ENCODE assay signal across 8 mouse cellular contexts in genomic region chr19:6950613-6951153, GRCm38 (mm10). TPM values are rescaled to one million over a fixed set of nuclear protein-coding genes. Genes with fewer than 3 reads are reported as not detected.
DNase-seq lines count a peak whose midpoint lies in the region; ATAC-seq and TF ChIP-seq lines count a peak whose summit lies in the region.

No protein-coding gene starts in this region.

- H3K27me3 ChIP-seq in erythroblast, embryonic 14.5 days (ENCODE audit: control insufficient read depth): no peaks in the 10 kb centered on the region
- H3K27me3 ChIP-seq in forebrain, embryonic 15.5 days: no peaks in the 10 kb centered on the region
- H3K27me3 ChIP-seq in hindbrain, postnatal 0 days (ENCODE audit: insufficient read depth, low read length): no peaks in the 10 kb centered on the region
- no peaks in the 10 kb centered on the region for H3K27me3 ChIP-seq in megakaryocyte, embryonic 14.5 days (replicated peaks)
- H3K27me3 ChIP-seq in splenic B cell, adult 2 months (ENCODE audit: control insufficient read depth, insufficient read depth, low read length, poor library complexity, severe bottlenecking): no peaks in the 10 kb centered on the region

- H3K4me1 ChIP-seq in erythroblast, embryonic 14.5 days (ENCODE audit: control insufficient read depth): peaks cover 58% of the 10 kb centered on the region
- peaks cover 10% of the 10 kb centered on the region for H3K4me1 ChIP-seq in brown adipose tissue, adult 24 weeks (ENCODE audit: control insufficient read depth, insufficient read depth, insufficient read length, low read length)
- peaks cover 21% of the 10 kb centered on the region for H3K4me1 ChIP-seq in forebrain, embryonic 15.5 days
- H3K4me1 ChIP-seq in hindbrain, postnatal 0 days (ENCODE audit: insufficient read depth, low read length): peaks cover 14% of the 10 kb centered on the region
- H3K4me1 ChIP-seq in megakaryocyte, embryonic 14.5 days: peaks cover 81% of the 10 kb centered on the region

- under 1% methylated on average over 28 of the region's 28 CpGs for WGBS in forebrain, embryonic 15.5 days
- WGBS in hindbrain, postnatal 0 days: under 1% methylated on average over 28 of the region's 28 CpGs

- peaks cover 30% of the 10 kb centered on the region for H3K36me3 ChIP-seq in erythroblast, embryonic 14.5 days (ENCODE audit: control insufficient read depth)
- peaks cover 3% of the 10 kb centered on the region; the same call in 1 of the 2 replicates for H3K36me3 ChIP-seq in forebrain, embryonic 15.5 days
- 0 out of 2 replicates have a peak, but pooled peaks cover 1% of the 10 kb centered on the region for H3K36me3 ChIP-seq in hindbrain, postnatal 0 days (ENCODE audit: insufficient read depth, low read length)
- H3K36me3 ChIP-seq in megakaryocyte, embryonic 14.5 days (replicated peaks; ENCODE audit: low read length): peaks cover 74% of the 10 kb centered on the region
- no peaks in the 10 kb centered on the region for H3K36me3 ChIP-seq in splenic B cell, adult 2 months (ENCODE audit: control insufficient read depth, insufficient read depth, low read length, poor library complexity, severe bottlenecking)

- H3K9me3 ChIP-seq in erythroblast, embryonic 14.5 days (ENCODE audit: control insufficient read depth, low read length): no peaks in the 10 kb centered on the region
- H3K9me3 ChIP-seq in forebrain, embryonic 15.5 days: no peaks in the 10 kb centered on the region
- no peaks in the 10 kb centered on the region for H3K9me3 ChIP-seq in hindbrain, postnatal 0 days (ENCODE audit: low read length)
- no peaks in the 10 kb centered on the region for H3K9me3 ChIP-seq in megakaryocyte, embryonic 14.5 days

- peak overlapping the region; percentile 74 for H3K9ac ChIP-seq in forebrain, embryonic 15.5 days (replicated peaks)
- H3K9ac ChIP-seq in hindbrain, postnatal 0 days (replicated peaks; ENCODE audit: low read length): peak overlapping the region; percentile 59

- intact Hi-C loops in left cerebral cortex, postnatal 25 days (cut with DNase I): loop anchor here (1.0 kb wide), 3 partner anchors 8 to 27 kb away; partner anchors contain the start of genes Gpr137 and Ppp1r14b

- peak overlapping the region; percentile 94 for H3K4me2 ChIP-seq in forebrain, embryonic 15.5 days (replicated peaks)
- peak overlapping the region; percentile 99 for H3K4me2 ChIP-seq in hindbrain, postnatal 0 days (ENCODE audit: low read depth, low read length)

- ATAC-seq in erythroblast, adult 5-6 weeks (replicated peaks; ENCODE audit: low FRiP score, poor library complexity, severe bottlenecking): no peak
- peak; percentile 57 for ATAC-seq in forebrain, embryonic 15.5 days (replicated peaks)
- peak; percentile 25 for ATAC-seq in hindbrain, postnatal 0 days

- peak; percentile 75 for DNase-seq in hindbrain, postnatal 0 days (ENCODE audit: low spot score)
- DNase-seq in left cerebral cortex, postnatal 25 days (ENCODE audit: low spot score in 2 of 2): peak; percentile 45 to 77
- peak; percentile 30 for DNase-seq in splenic B cell, adult 2 months (ENCODE audit: low read depth, low spot score)

- peak overlapping the region; percentile 72 for H3K4me3 ChIP-seq in erythroblast, embryonic 14.5 days (replicated peaks)
- H3K4me3 ChIP-seq in brown adipose tissue, adult 24 weeks (ENCODE audit: insufficient read depth, low read depth, low read length): peak overlapping the region; percentile 75
- peak overlapping the region; percentile 63 for H3K4me3 ChIP-seq in forebrain, embryonic 15.5 days
- H3K4me3 ChIP-seq in hindbrain, postnatal 0 days (ENCODE audit: low read length): peak overlapping the region; percentile 61
- peak overlapping the region; percentile 95 for H3K4me3 ChIP-seq in megakaryocyte, embryonic 14.5 days (replicated peaks)

- H3K27ac ChIP-seq in brown adipose tissue, adult 24 weeks (replicated peaks; ENCODE audit: low read depth, low read length): peak overlapping the region; percentile 84
- peak overlapping the region; percentile 95 for H3K27ac ChIP-seq in forebrain, embryonic 15.5 days (replicated peaks)
- H3K27ac ChIP-seq in hindbrain, postnatal 0 days: peak overlapping the region; percentile 91

- TF ChIP-seq CTCF in hindbrain, postnatal 0 days (IDR thresholded peaks at IDR 0.05; ENCODE audit: low read depth): no peak

RNA-seq across cellular contexts. Expression of gene Gpr137, which starts 8.4 kb away (rescaled TPM):
- polyA plus RNA-seq in erythroblast, embryonic 14.5 days (2012): 1.5 and 2.0 TPM in 2 replicates
- 3.3 and 5.8 TPM in 2 replicates for total RNA-seq in erythroblast, adult 5-6 weeks (2015; ENCODE audit: low replicate concordance)
- total RNA-seq in erythroblast, adult 5-6 weeks (2017; ENCODE audit: low replicate concordance): 4.2 and 7.2 TPM in 2 replicates
- polyA plus RNA-seq in brown adipose tissue, adult 24 weeks (2012; ENCODE audit: insufficient read depth, insufficient read length, missing spikeins): 31.2 and 45.5 TPM in 2 replicates
- 48.0 and 48.2 TPM in 2 replicates for polyA plus RNA-seq in forebrain, embryonic 15.5 days (2015; fragmentation: Nextera tagmentation; extraction: Ambion mirVana)
- 122 and 129 TPM in 2 replicates for total RNA-seq in hindbrain, postnatal 0 days (2014; rRNA removed)
- 65.6 and 68.7 TPM in 2 replicates for polyA plus RNA-seq in hindbrain, postnatal 0 days (2015; fragmentation: Nextera tagmentation; extraction: Ambion mirVana)
- 100 to 1,000 TPM in 1 of 2 experiments, 10 to 100 TPM in 1; 99.9 to 100 TPM for total RNA-seq in left cerebral cortex, postnatal 25 days (2021)
- 112 and 118 TPM in 2 replicates for polyA plus RNA-seq in megakaryocyte, embryonic 14.5 days (2012; ENCODE audit: insufficient read depth, low replicate concordance)

RNA-seq across cellular contexts. Expression of gene Bad, which starts 9.0 kb away (rescaled TPM):
- 4.3 and 6.1 TPM in 2 replicates for polyA plus RNA-seq in erythroblast, embryonic 14.5 days (2012)
- total RNA-seq in erythroblast, adult 5-6 weeks (2015; ENCODE audit: low replicate concordance): 2.1 and 4.8 TPM in 2 replicates
- 5.0 and 9.5 TPM in 2 replicates for total RNA-seq in erythroblast, adult 5-6 weeks (2017; ENCODE audit: low replicate concordance)
- 47.1 and 49.4 TPM in 2 replicates for polyA plus RNA-seq in brown adipose tissue, adult 24 weeks (2012; ENCODE audit: insufficient read depth, insufficient read length, missing spikeins)
- polyA plus RNA-seq in forebrain, embryonic 15.5 days (2015; fragmentation: Nextera tagmentation; extraction: Ambion mirVana): 83.7 and 83.8 TPM in 2 replicates
- 58.2 and 67.0 TPM in 2 replicates for total RNA-seq in hindbrain, postnatal 0 days (2014; rRNA removed)
- polyA plus RNA-seq in hindbrain, postnatal 0 days (2015; fragmentation: Nextera tagmentation; extraction: Ambion mirVana): 86.6 and 88.0 TPM in 2 replicates
- 10 to 100 TPM; 37.7 to 38.3 TPM for total RNA-seq in left cerebral cortex, postnatal 25 days (2021)
- polyA plus RNA-seq in megakaryocyte, embryonic 14.5 days (2012; ENCODE audit: insufficient read depth, low replicate concordance): 108 and 197 TPM in 2 replicates

RNA-seq across cellular contexts. Expression of gene Kcnk4, which starts 16.4 kb away (rescaled TPM):
- not detected in 2 replicates for polyA plus RNA-seq in erythroblast, embryonic 14.5 days (2012)
- not detected in 2 replicates for total RNA-seq in erythroblast, adult 5-6 weeks (2015; ENCODE audit: low replicate concordance)
- total RNA-seq in erythroblast, adult 5-6 weeks (2017; ENCODE audit: low replicate concordance): not detected in 2 replicates
- polyA plus RNA-seq in brown adipose tissue, adult 24 weeks (2012; ENCODE audit: insufficient read depth, insufficient read length, missing spikeins): 1.6 and 1.8 TPM in 2 replicates
- polyA plus RNA-seq in forebrain, embryonic 15.5 days (2015; fragmentation: Nextera tagmentation; extraction: Ambion mirVana): 1.4 and 1.8 TPM in 2 replicates
- 13.3 and 17.6 TPM in 2 replicates for total RNA-seq in hindbrain, postnatal 0 days (2014; rRNA removed)
- 15.9 and 21.7 TPM in 2 replicates for polyA plus RNA-seq in hindbrain, postnatal 0 days (2015; fragmentation: Nextera tagmentation; extraction: Ambion mirVana)
- total RNA-seq in left cerebral cortex, postnatal 25 days (2021): 10 to 100 TPM; 33.2 to 40.7 TPM
- polyA plus RNA-seq in megakaryocyte, embryonic 14.5 days (2012; ENCODE audit: insufficient read depth, low replicate concordance): 0.08 TPM in 1 of 2 replicates, not detected in the other

RNA-seq across cellular contexts. Expression of gene Ppp1r14b, which starts 24.1 kb away (rescaled TPM):
- 15.6 and 17.4 TPM in 2 replicates for polyA plus RNA-seq in erythroblast, embryonic 14.5 days (2012)
- total RNA-seq in erythroblast, adult 5-6 weeks (2015; ENCODE audit: low replicate concordance): 30.9 and 57.8 TPM in 2 replicates
- total RNA-seq in erythroblast, adult 5-6 weeks (2017; ENCODE audit: low replicate concordance): 17.8 and 41.6 TPM in 2 replicates
- polyA plus RNA-seq in brown adipose tissue, adult 24 weeks (2012; ENCODE audit: insufficient read depth, insufficient read length, missing spikeins): 210 and 250 TPM in 2 replicates
- polyA plus RNA-seq in forebrain, embryonic 15.5 days (2015; fragmentation: Nextera tagmentation; extraction: Ambion mirVana): 263 and 289 TPM in 2 replicates
- total RNA-seq in hindbrain, postnatal 0 days (2014; rRNA removed): 150 and 155 TPM in 2 replicates
- polyA plus RNA-seq in hindbrain, postnatal 0 days (2015; fragmentation: Nextera tagmentation; extraction: Ambion mirVana): 198 and 210 TPM in 2 replicates
- total RNA-seq in left cerebral cortex, postnatal 25 days (2021): 10 to 100 TPM; 49.8 to 57.2 TPM
- 310 and 626 TPM in 2 replicates for polyA plus RNA-seq in megakaryocyte, embryonic 14.5 days (2012; ENCODE audit: insufficient read depth, low replicate concordance)

RNA-seq across cellular contexts. Expression of gene Catsperz, which starts 25.5 kb away (rescaled TPM):
- not detected in 2 replicates for polyA plus RNA-seq in erythroblast, embryonic 14.5 days (2012)
- total RNA-seq in erythroblast, adult 5-6 weeks (2015; ENCODE audit: low replicate concordance): not detected in 2 replicates
- total RNA-seq in erythroblast, adult 5-6 weeks (2017; ENCODE audit: low replicate concordance): not detected in 2 replicates
- polyA plus RNA-seq in brown adipose tissue, adult 24 weeks (2012; ENCODE audit: insufficient read depth, insufficient read length, missing spikeins): not detected in 2 replicates
- 0.85 and 0.96 TPM in 2 replicates for polyA plus RNA-seq in forebrain, embryonic 15.5 days (2015; fragmentation: Nextera tagmentation; extraction: Ambion mirVana)
- 2.0 TPM in 1 of 2 replicates, not detected in the other for total RNA-seq in hindbrain, postnatal 0 days (2014; rRNA removed)
- polyA plus RNA-seq in hindbrain, postnatal 0 days (2015; fragmentation: Nextera tagmentation; extraction: Ambion mirVana): 2.9 and 3.7 TPM in 2 replicates
- total RNA-seq in left cerebral cortex, postnatal 25 days (2021): 10 to 100 TPM; 27.9 to 31.2 TPM
- polyA plus RNA-seq in megakaryocyte, embryonic 14.5 days (2012; ENCODE audit: insufficient read depth, low replicate concordance): 0.83 TPM in 1 of 2 replicates, not detected in the other

Comparison
In these comparisons a context has a peak if more than half of its experiments do, and no peak if none do; other contexts are left out.
1. RNA of gene Gpr137, which starts 8.4 kb away (polyA plus RNA-seq): 112 to 118 TPM in megakaryocyte, embryonic 14.5 days, 65.6 to 68.7 TPM in hindbrain, postnatal 0 days, 48.0 to 48.2 TPM in forebrain, embryonic 15.5 days and 31.2 to 45.5 TPM in brown adipose tissue, adult 24 weeks; 1.5 to 2.0 TPM in erythroblast, embryonic 14.5 days; every median in the first group is over 10 times any median in the second.
2. Peak in every context shown above with its lines, with median percentiles within 50 percentile points of each other: H3K4me3 ChIP-seq, H3K27ac ChIP-seq and DNase-seq.